Mouse (Mus musculus): Measurements from ENCODE around the gene Wasl.

Gene Wasl

DNA sequence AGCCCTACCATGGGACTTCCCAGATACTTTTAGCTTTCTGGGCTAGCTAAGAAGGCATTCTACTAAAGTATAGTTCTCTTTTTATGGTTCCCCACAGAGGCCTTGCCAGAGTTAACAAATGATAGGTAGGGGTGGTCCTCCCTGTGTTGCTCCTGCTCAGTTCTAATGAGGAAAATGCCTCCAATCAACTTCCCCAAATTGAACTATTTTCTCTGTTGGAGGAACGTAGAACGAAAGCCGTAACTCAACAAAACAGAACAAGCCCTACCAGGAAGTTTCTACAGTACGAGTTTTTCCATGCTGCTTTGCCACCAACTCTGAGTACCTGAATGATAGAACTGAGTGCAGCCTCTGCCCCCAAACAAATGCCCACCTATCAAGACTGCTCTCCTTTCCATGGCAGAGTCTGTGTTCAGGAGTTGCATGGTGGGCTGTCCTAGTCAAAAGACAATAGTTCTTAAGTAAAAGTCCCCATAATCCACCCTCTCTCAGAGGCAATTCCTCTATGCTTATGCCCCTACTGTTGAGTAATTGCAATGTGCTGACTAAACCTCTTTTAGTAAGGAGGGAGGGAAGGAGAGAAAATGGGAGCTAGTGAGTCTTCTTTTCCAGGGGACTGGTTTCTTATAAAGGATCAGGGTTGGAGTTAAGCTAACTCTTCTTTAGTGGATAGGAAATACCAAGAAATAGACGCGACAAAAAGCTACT is 19.3 kb downstream of the Wasl start:
- DNase-seq (ENCODE audit: low spot score) = no peak

DNA sequence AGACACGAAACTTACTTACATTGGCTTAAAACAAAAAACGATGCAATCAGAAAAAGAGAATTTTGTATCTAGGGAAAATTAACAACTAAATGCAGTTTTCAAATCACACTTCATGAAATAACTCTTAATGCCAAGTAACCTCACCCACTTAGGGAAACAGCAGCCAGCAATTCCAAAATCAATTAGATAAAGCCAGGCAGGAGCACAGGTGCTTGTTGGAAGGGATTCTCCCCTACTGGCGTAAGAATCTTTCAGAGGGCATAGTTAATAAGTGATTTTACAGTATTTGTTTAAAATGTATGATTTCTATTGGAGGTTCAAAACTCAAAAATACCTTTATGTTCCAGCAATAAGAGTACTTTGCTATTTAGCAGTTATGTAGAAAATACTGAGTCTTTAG is 21.8 kb downstream of the Wasl start:
- DNase-seq (ENCODE audit: low spot score) = no peak

DNA sequence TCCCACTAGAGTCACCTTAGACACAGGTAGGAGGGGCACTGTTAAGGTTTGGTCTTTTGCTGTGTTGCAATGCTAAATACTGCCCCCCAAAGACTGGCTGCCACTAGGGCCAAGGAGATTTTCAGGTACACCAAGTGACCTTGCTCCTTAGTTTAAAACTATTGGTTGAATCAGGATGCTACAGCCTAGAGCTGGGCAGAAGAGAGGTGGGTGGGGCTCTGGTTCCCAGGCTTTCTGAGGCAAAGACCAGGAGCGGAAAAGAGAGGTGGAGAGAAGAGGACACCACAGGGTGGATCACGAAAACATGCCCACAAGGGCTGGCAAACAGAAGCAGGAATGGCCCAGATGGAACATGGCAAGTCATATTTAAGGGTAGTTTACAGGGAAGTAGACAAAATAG is 22.6 kb downstream of the Wasl start:
- DNase-seq (ENCODE audit: low spot score) = no peak

DNA sequence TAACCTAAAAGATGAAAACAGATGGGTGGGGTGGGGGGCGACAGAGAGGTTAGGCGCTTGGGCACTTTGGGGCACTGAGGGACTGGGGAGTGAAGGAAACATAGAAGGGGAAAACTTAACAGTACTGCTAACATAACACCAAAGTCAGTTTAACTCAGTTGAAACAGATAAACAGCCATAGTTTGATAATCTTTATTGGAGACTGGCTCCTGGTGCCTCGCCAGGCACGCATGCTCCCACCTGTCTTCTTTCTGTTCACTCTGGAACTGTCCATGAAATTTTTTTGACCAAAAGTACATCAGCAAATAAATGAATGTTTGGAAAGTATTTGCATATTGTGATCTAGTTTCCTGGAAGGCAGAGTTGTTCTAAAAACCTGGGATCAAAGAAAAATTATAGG is 23.5 kb downstream of the Wasl start:
- no peak for DNase-seq (ENCODE audit: low spot score)

DNA sequence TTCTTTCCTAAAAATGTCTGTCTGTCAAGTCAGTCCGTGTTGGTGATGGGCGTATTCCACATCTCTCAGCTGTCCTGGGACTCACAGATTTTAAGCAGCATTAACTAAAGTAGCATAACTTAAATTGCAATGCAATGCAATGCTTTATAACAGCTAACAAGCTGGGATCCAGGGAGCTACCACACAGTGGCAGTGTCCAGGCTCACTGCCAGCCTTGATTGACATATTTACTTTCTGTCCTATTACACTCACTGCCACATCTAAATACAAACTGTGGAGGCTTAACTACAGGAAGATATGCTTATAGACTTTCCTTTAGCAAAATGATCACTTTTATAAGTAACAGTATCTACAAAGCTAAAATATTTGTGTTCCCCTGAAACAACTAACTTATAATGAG is 29.0 kb downstream of the Wasl start:
- no peak for DNase-seq (ENCODE audit: low spot score)

DNA sequence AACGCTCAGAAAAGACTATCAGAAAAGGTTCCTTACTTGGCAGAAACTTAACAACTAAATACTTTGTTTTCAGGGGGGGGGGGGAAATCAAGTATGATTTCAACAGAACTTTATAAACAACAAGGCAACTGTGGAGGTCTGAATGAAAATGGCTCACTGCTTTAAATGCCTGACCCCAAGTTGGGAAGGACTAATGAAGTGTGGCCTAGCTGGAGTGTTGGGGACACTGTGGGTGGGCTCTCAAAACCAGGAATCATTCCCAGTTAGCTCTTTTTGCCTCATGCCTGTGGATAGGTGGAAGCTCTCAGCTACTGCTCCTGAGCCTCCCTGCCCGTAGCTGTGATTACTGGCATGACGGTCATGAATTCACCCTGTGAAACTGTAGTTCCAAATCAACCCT is 30.7 kb downstream of the Wasl start:
- no peak for DNase-seq (ENCODE audit: low spot score)

DNA sequence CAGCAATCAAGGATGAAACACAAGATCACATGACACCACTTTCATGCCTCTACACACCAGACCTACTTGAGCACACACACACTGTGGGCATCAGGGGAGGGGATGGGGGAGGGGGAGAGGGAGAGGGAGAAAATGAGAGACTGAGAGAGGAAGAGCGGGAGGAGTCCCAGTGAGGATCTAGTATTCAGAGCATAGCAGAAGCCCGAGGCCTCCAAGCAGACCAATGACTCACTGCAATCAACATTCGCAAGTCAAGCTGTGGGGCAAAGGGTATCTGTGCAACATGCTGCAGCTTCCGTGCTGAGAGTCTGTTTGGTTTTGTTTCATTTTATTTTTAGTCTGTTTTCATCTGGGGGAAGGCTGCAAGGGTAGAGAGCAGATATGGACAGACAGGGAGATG is 32.7 kb downstream of the Wasl start:
- DNase-seq (ENCODE audit: low spot score) = no peak

DNA sequence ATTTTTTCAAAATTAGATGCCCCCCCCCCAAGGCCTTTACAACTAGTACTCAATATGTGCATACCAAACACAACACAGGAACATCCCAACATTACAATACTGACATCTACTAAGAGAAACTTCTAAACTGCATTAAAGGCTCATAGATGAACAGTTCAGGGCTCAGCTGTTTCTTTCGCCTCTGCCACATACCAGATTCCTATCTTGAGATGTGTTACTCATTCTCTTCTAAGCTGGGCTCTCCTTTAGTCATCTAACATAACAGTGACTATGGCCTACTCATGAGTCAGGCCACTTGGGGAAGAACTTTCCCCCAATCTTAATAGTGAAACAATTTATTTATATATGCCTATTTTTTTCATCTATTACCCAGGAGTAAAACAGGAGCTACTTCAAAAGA is 36.3 kb downstream of the Wasl start:
- DNase-seq (ENCODE audit: low spot score) = no peak

DNA sequence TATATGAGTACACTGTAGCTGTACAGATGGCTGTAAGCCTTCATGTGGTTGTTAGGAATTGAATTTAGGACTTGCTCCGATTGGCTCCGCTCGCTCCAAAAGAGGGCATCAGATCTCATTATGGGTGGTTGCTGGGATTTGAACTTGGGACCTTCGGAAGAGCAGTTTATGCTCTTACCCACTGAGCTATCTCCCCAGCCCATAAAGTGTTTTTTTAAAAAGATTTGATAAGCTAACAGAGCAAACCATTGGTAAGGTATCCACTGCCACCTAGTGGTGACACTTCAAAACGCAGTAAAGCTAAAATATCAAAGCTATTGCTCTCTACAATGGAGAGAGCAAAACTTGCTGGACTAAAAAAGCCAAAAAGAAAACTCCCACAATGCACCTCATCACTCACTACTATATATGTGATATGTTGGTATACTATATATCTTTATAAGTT is 37.2 kb downstream of the Wasl start:
- peak; percentile 85 for DNase-seq (ENCODE audit: low spot score)

DNA sequence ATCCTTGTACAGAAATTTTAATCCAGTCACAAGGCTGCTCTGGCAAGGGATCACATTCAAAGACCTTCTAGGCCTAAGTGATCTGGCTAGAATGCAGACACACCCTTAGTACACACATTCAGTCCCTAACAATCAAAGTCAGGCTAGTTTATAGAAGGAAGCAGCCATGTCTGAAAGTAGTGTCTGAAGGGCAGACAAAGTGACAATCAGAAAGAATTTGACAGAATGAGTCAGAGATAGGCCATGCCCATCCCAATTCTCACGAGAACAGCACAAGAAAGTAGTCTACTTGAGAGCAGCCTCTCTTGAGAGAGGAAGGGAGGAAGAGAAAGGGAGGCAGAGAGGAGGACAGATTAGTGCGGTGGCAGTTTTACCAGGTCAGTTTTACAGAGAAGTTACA is 42.7 kb downstream of the Wasl start:
- DNase-seq (ENCODE audit: low spot score) = no peak

DNA sequence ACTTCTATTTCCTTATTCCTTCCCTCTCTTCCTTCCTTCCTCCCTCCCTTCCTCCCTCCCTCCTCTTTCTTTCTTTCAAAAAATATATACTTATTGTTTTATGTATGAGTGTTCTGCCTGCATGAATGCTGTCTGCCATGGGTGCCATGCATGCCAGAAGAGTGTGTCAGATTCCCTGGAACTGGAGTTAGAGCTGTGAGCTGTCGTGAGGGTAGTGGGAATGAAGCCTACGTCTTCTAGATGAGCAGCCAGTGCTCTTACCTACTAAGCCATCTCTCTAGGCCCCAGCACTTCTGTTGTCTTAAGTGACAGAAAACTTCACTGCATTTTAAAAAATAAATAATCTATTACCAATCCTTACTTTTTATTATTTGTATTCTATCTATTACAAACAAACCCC is 43.9 kb downstream of the Wasl start:
- DNase-seq (ENCODE audit: low spot score) = no peak

DNA sequence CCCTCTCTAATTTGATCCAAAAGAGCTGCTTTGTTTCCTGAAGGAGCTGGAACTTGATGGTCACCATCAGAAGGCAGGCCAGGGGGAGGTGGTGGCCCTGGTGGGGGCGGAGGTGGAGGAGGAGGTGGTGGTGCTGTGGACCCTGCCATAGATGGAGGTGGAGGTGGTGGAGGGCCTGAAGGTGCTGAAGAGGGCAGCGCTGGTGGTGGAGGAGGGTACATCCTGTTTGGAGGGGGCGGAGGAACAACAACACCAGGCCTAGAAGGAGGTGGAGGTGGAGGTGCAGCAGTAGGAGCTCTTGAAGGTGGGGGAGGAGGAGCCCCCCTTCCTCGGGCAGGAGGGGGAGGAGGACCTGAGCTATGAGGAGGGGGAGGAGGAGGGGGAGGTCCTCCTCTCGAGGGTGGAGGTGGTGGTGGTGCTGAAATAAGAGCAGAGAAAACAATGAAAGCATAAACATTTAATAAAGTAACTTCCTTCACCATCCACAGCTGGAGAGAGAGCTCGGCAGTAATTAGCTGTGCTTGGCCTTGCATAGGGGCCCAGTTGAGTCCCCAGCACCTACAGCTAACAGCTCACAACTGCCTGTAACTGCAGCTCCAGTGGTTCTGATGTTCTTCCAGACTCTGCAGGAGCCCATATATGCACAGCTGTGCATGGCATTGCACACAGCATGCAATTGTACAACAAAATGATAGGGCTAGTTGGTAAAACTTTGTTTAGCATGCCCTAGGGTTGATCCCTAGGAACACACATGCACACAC is 45.3 kb downstream of the Wasl start:
- no peak for DNase-seq (ENCODE audit: low spot score)

DNA sequence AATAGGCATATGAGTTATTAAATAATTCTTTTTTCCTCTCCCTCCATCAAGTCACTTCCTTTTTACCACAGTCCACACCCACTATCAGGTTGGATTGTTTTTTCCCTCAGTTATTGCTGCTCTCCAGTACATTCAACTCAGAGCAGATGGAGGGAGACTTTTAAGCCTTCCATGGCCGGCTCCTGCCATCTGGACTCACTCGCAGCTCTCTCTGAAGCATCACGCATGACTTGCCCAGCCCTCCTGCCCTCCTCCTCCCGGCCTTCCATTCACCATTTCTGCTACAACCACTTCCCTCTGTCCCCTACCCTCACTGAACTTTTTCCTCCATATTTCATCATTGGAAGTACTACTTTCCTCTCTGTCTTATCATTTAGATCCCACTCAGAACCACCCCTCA is 48.1 kb downstream of the Wasl start:
- DNase-seq (ENCODE audit: low spot score) = no peak

DNA sequence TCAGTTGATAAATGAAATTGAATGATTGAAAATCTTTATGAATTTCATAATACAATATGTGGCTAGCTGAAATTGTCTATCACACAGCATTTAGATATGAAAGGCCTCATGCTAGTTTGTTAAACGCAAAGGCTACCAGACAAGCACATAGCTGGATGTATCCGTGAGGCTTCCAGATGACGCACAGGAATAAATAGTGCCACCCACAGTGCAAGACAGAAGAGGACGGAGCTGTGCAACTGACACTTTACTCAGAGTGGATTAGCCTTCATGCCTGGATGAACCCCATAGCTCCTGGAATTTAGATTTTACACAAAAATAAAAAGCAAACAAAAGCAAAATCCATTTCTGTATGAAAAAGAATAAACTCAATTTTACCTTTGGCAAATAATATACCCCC is 50.9 kb downstream of the Wasl start:
- no peak for DNase-seq (ENCODE audit: low spot score)

DNA sequence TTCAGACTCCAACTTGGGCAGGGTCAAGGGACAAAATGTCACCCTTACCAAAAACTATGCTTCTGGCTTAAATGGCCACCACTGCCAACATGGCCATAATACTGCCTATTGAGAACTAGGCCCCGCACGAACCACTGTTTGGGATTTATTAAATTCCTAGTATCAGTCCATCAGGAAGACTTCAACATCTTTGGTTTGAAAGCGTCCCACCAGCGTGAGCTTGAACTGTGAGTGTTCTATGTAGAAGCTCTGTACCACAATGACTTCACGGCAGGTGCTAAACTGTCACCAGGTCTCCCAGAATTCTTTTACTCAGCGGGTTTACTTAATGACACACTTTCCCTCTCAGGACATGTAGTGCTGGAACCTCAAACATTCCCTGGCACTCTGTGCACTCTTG is 51.5 kb downstream of the Wasl start:
- DNase-seq (ENCODE audit: low spot score) = no peak

DNA sequence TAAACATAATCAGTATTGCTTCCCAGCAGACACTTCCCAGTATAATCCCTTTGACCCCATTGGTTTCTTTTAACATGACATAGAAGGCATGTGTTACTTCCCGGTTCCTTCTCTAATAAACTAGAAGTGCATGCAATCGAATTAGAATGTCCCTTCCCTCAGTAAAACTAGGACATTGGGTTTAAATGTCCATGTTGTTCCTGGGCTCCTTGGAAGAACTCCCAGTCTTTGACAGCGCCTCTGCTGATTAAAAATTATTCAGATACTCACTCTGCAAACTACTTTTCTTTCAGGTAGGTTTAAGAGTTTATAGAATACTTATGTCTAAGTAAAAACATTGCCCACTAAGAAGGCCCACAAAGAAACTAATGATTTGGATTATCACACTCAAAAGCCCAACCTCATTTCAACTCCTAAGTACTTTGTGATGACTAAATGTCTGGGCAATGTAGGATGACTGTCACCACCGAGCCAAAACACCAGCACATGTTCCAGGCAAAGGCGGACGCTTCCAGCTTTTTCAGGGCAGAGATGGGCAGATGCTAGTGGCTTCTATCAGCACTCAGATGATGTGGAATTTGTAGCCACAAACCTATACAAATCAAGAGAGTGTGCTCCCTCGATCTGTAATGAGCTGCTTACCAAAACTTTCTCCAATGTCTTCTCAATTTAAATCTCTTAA is 52.6 kb downstream of the Wasl start:
- DNase-seq (ENCODE audit: low spot score) = no peak

DNA sequence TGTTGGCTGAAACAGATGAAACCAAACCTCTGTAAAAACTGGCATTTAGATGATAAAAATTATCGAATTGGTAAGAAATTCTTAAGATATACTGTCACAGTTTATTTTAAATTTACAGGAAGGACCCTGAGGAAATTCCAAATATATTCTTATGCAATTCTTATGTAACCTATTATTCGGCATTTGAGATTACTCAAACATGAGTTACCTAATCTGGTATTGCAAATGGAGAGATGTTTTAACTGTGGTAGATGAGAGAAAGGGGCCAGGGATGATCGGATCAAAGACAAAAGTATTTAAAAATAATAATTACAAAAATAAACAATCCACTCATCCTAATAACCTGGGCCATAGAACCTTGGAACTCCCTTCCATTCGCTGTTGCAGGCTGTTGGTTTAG is 54.5 kb downstream of the Wasl start:
- DNase-seq (ENCODE audit: low spot score) = no peak

DNA sequence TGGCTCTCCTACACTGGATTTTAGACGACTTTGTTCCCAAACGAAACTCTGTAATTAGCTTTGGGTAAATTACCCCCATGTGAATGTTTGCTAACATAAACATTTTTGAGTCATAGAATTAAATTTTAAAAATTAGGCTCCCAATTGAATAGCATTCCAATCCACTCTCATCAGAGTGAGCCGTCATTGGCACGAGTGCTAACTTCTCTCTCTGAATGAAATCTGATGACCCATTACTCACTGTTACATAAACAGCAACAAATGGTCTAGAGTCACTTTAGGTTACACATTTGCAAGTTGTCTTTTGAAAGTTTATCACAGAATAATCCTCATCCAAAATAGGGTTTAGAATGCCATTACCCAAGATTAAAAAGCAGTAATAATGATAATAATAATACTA is 55.3 kb downstream of the Wasl start:
- DNase-seq (ENCODE audit: low spot score) = no peak

DNA sequence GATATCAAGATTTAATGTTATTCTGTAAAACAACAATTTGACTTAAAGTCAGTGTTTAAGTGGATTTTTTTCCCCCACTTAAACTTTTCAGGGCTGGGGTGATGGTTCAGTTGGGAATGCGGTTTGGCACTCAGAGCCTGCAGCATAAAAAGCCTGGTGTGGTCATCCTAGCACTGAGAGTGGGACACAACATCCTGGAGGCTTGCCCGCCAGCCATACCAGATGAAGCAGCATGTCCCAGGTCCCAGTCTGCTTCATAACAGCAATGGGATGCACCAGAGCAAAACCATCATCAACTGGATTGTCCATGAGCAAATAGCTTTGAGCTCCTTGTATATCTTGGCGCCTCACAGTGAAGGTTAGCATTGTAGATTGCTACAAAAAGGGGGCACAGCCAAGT is 56.1 kb downstream of the Wasl start:
- no peak for DNase-seq (ENCODE audit: low spot score)

DNA sequence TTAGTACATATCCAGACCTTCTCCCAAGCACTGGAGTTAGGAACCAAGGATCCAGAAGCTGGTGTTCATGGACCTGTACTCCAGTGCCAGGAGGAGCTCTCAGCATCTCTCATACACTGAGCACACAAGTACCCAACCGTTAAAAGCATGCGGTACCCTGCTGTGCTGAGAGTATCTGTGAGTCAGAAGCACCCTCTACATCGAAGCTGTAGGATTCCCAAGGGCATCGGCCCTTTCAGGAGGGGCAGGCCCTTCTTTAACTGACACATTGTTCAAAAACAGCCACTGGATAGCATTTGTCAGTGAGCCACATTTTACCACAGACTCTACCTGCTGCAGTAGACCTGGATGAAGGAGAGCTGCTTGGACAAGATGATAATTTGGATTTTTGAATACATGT is 56.7 kb downstream of the Wasl start:
- DNase-seq (ENCODE audit: low spot score) = no peak

DNA sequence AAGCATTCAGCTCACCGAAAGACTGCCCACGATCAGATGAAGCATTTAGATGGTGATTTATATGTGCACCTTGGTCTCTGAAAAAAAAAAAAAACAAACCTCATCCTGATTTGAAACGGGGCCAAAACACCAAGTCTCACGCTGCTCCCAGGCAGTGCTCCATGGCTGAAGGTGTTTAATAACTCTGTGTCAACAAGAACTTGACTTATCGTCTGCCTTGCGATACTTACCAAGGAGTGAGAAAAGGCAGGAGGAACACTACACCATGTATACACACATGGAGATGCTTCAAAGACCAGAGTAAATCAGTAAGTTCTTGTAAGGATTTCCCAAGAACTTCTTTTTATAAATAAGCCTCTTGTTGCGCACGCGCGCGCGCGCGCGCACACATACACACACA is 57.3 kb downstream of the Wasl start:
- DNase-seq (ENCODE audit: low spot score) = no peak

DNA sequence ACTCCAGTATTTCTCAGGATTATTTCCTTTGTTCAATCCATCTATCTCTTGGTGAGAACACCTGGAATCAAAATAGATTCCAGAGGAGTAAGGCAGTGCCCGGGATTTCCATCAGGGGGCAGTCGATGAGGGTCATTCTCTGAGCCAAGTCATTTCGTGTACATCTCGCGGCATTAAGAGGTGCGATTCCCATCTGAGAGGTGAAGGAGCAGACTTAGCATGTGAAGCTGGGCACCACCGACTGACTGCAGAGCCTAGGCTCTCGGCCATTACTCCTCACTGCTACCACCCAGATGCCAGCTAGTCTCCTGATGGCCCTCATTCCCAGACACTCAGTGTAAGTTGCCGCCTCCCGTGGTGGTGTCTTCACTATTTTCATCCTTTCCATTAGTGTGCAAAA is 58.3 kb downstream of the Wasl start:
- no peak for DNase-seq (ENCODE audit: low spot score)

DNA sequence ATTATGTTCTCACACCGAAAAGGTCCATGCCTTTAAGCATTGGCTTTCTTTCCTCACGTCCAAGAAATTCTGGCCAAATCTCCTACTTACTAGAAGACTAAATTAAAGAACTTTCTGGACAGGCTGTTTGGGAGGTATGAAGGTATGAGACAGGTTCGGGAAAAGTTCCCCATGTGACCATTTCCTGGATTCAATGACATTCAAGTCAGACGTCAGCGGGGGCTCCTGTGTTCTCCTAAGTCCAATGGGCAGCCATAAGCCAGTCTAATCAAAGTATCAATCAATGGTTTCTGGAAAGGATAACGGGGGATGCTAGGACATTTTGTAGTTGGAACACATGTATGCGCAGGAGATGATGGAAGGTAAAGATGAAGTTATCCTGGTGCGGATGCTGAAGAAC is 59.2 kb downstream of the Wasl start:
- DNase-seq (ENCODE audit: low spot score) = no peak
